Mouse (Mus musculus): ENCODE data around the gene Wnk4. TPM values are rescaled to one million over a fixed set of nuclear protein-coding genes. Genes with fewer than 3 reads are reported as not detected.

The Wnk4 gene
- 1.8 and 2.0 TPM in 2 replicates for polyA plus RNA-seq (2011; ENCODE audit: insufficient read length, low read depth, missing spikeins)

GRCm38 (mm10) chr11:101259948-101260825 is at the start of gene Wnk4:
Gene Wnk4, plus strand, starts transcription at chr11:101260567.
- H3K27ac ChIP-seq (ENCODE audit: insufficient read depth, low read length): peak within 1 kb of the TSS; percentile 43
- H3K4me1 ChIP-seq (ENCODE audit: control insufficient read depth, insufficient read depth, low read length): peaks cover 12% of the 10 kb centered on the region; the same call in 1 of the 2 replicates
- H3K4me3 ChIP-seq (ENCODE audit: insufficient read depth, low read length): peak within 1 kb of the TSS; percentile 58
- TF ChIP-seq POLR2A (IDR thresholded peaks at IDR 0.05; ENCODE audit: low read depth, low read length) (peak; percentile 75), CTCF (IDR thresholded peaks at IDR 0.05; ENCODE audit: borderline replicate concordance, insufficient read depth, low read length) (no peak)

GRCm38 (mm10) chr11:101211970-101212369 is 48.4 kb upstream of the Wnk4 start:
- TF ChIP-seq POLR2A (IDR thresholded peaks at IDR 0.05; ENCODE audit: low read depth, low read length) (no peak), CTCF (IDR thresholded peaks at IDR 0.05; ENCODE audit: borderline replicate concordance, insufficient read depth, low read length) (no peak)
- Histone ChIP-seq H3K4me1 (ENCODE audit: control insufficient read depth, insufficient read depth, low read length) (no peaks in the 10 kb centered on the region), H3K27ac (ENCODE audit: insufficient read depth, low read length) (no peak overlapping the region), H3K4me3 (ENCODE audit: insufficient read depth, low read length) (no peak overlapping the region)

- Histone ChIP-seq H3K4me3 (ENCODE audit: insufficient read depth, low read length) (no peak overlapping the region), H3K27ac (ENCODE audit: insufficient read depth, low read length) (no peak overlapping the region), H3K4me1 (ENCODE audit: control insufficient read depth, insufficient read depth, low read length) (no peaks in the 10 kb centered on the region)
- TF ChIP-seq POLR2A (IDR thresholded peaks at IDR 0.05; ENCODE audit: low read depth, low read length): no peak
- TF ChIP-seq CTCF (IDR thresholded peaks at IDR 0.05; ENCODE audit: borderline replicate concordance, insufficient read depth, low read length): no peak
Measured at GRCm38 (mm10) chr11:101216936-101217335, 43.4 kb upstream of the Wnk4 start.

- H3K4me1 ChIP-seq (ENCODE audit: control insufficient read depth, insufficient read depth, low read length): no peaks in the 10 kb centered on the region
- TF ChIP-seq CTCF (IDR thresholded peaks at IDR 0.05; ENCODE audit: borderline replicate concordance, insufficient read depth, low read length) (no peak), POLR2A (IDR thresholded peaks at IDR 0.05; ENCODE audit: low read depth, low read length) (no peak)
- H3K4me3 ChIP-seq (ENCODE audit: insufficient read depth, low read length): no peak overlapping the region
- no peak overlapping the region for H3K27ac ChIP-seq (ENCODE audit: insufficient read depth, low read length)
Measured at GRCm38 (mm10) chr11:101218436-101219055, 41.8 kb upstream of the Wnk4 start.

- Histone ChIP-seq H3K4me3 (ENCODE audit: insufficient read depth, low read length) (no peak overlapping the region), H3K4me1 (ENCODE audit: control insufficient read depth, insufficient read depth, low read length) (no peaks in the 10 kb centered on the region; the same call in 1 of the 2 replicates)
Measured at GRCm38 (mm10) chr11:101220853-101221252, 39.5 kb upstream of the Wnk4 start.

GRCm38 (mm10) chr11:101221306-101221986 is 38.9 kb upstream of the Wnk4 start:
- H3K4me1 ChIP-seq (ENCODE audit: control insufficient read depth, insufficient read depth, low read length): no peaks in the 10 kb centered on the region; the same call in 1 of the 2 replicates
- no peak for TF ChIP-seq POLR2A (IDR thresholded peaks at IDR 0.05; ENCODE audit: low read depth, low read length)
- no peak for TF ChIP-seq CTCF (IDR thresholded peaks at IDR 0.05; ENCODE audit: borderline replicate concordance, insufficient read depth, low read length)
- H3K4me3 ChIP-seq (ENCODE audit: insufficient read depth, low read length): no peak overlapping the region
- H3K27ac ChIP-seq (ENCODE audit: insufficient read depth, low read length): no peak overlapping the region

More at GRCm38 (mm10) chr11:101220853-101221252, 39.5 kb upstream of the Wnk4 start:
- no peak overlapping the region; the same call in 1 of the 2 replicates for H3K27ac ChIP-seq (ENCODE audit: insufficient read depth, low read length)
- TF ChIP-seq CTCF (IDR thresholded peaks at IDR 0.05; ENCODE audit: borderline replicate concordance, insufficient read depth, low read length) (no peak), POLR2A (IDR thresholded peaks at IDR 0.05; ENCODE audit: low read depth, low read length) (no peak)

- no peak for TF ChIP-seq CTCF (IDR thresholded peaks at IDR 0.05; ENCODE audit: borderline replicate concordance, insufficient read depth, low read length)
- no peak for TF ChIP-seq POLR2A (IDR thresholded peaks at IDR 0.05; ENCODE audit: low read depth, low read length)
- Histone ChIP-seq H3K4me3 (ENCODE audit: insufficient read depth, low read length) (no peak overlapping the region), H3K4me1 (ENCODE audit: control insufficient read depth, insufficient read depth, low read length) (no peaks in the 10 kb centered on the region; the same call in 1 of the 2 replicates), H3K27ac (ENCODE audit: insufficient read depth, low read length) (no peak overlapping the region)
Measured at GRCm38 (mm10) chr11:101224337-101224736, 36.0 kb upstream of the Wnk4 start.

- H3K4me3 ChIP-seq (ENCODE audit: insufficient read depth, low read length): peak overlapping the region; percentile 49
- no peak overlapping the region for H3K27ac ChIP-seq (ENCODE audit: insufficient read depth, low read length)
- no peak for TF ChIP-seq POLR2A (IDR thresholded peaks at IDR 0.05; ENCODE audit: low read depth, low read length)
- TF ChIP-seq CTCF (IDR thresholded peaks at IDR 0.05; ENCODE audit: borderline replicate concordance, insufficient read depth, low read length): no peak
- H3K4me1 ChIP-seq (ENCODE audit: control insufficient read depth, insufficient read depth, low read length): no peaks in the 10 kb centered on the region; the same call in 1 of the 2 replicates
Measured at GRCm38 (mm10) chr11:101225331-101226064, 34.9 kb upstream of the Wnk4 start.

Data from embryonic fibroblast, embryonic 13.5 days (primary cell).